Mouse (Mus musculus) ZHBTc4 (cell line): Measurements from ENCODE around the gene R3hdm2.

Experiments
- DNase-seq: peaks from one replicate; pipeline ENCODE4 v3.0.0-alpha.2; 2011; ENCODE audit warnings: low read depth, low spot score

Gene R3hdm2

GRCm38 (mm10) chr10:127491128-127491512 is 111.0 kb downstream of the R3hdm2 start:
- DNase-seq: no peak

- DNase-seq: no peak
These were observed 112.0 kb downstream of the R3hdm2 start for GRCm38 (mm10) chr10:127492118-127492517.

DNA sequence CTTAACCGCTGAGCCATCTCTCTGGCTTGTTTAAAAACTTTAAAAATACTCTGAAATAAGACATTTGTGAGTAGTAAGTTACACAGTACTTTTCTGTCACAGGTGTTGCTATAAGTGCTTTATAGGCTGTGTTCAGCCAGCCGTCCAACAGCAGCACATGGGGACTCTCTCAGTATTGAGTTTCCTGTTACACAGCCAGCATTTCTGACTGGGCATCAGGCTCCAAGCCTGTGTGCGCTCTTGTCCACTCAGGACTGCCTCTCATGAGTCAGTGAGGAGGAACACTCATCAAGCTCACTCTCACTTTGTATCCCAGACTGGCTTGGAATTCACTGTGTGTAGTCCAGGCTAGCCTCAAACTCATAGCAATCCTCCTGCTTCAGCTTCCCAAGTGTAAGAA is 116.0 kb downstream of the R3hdm2 start:
- DNase-seq: no peak

DNA sequence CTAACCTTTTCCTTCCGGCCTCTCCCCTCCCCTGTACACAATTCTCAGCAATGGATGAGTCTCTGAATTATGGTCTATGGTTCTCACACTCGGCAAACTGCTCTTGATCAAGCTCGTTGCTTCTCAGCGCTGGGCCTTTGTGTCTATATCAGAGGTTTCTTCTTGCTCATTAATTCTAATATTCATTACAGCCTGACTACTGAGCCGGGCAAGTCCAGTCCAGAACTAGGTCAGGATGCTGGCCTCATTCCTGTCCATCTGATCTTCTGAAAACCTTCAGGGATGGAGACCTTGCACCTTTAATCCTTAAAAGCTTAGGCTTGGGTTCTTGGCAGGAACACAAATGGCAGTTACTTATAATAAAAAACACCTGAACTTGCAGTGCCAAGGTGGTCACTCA is 119.4 kb downstream of the R3hdm2 start:
- no peak for DNase-seq

- DNase-seq: no peak
These were observed 119.9 kb downstream of the R3hdm2 start for GRCm38 (mm10) chr10:127500042-127500441.

DNA sequence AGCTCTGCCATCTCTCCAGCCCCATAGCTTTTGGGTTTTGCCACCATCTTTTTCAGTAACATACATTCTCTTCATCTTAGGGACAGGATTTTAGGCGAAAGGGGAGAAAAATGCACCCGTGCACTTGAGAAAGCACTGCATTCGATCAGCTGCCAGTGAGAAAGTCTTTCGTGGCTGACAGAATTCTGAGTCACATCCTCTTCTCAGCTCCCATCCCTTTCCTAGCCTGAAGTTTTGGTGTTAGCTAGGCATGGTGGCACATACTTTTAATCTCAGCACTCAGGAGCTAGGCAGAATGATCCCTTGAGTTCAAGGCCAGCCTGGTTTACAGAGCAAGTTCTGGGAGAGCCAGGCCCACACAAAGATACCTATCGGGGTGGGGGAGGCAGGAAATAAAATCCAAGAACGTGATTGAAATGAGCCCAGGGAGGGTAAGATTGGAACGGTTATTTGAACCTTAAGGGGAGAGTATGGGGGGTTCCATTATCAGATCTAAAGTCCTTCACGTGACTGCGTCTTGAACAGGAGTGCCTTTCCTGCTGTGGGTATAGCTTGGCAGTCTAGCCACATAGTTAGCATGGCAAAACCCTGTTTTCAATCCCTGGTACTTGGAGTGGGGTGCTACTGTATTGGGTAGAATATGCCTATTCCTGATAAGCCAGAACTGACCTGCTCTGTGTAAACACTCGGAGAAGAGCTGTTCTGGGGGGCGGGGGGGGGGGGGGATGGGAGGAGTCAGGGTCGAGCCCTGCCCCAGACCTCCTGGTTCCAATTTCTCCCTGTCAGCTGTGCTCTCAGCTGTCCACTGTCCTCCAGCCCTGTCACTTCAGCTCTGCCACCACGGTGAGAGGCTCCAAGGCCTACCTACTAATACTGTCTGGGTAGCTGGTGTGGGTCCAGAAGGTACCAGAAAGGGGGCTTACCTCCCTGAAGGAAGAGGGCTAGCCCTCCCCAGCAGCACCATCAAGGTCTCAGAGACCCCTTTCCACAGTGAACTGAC is 121.1 kb downstream of the R3hdm2 start, which contains the start of gene Stac3:
Gene Stac3, plus strand, starts transcription at position 793 of the 1,000 bp plus-strand sequence.
- no peak for DNase-seq

- peak; percentile 92 for DNase-seq
These were observed 128.1 kb downstream of the R3hdm2 start for GRCm38 (mm10) chr10:127508239-127508638.

- DNase-seq: peak; percentile 98
These were observed 129.1 kb downstream of the R3hdm2 start for GRCm38 (mm10) chr10:127509051-127509836.

- peak; percentile 25 for DNase-seq
These were observed 129.9 kb downstream of the R3hdm2 start for GRCm38 (mm10) chr10:127509837-127510701.

- DNase-seq: peak; percentile 60
These were observed 130.9 kb downstream of the R3hdm2 start for GRCm38 (mm10) chr10:127510895-127511617.

- peak; percentile 70 for DNase-seq
These were observed 131.6 kb downstream of the R3hdm2 start for GRCm38 (mm10) chr10:127511634-127512306.

DNA sequence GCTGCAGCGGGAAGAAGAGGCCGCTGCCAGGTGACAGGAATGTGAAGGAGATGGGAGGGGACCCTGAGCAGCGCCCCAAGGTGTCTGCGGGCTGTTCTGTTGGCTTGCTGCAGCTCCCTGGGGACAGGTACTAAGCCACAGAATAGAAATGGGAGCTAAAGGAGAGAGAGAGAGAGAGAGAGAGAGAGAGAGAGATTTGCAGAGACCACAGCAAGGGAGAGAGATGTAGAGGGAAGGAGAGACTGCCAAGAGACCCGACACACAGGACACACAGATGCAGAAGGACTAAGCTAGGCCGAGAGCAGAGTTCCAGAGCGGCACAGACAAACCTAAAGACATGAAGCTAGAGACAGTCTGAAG is 132.2 kb downstream of the R3hdm2 start:
- no peak for DNase-seq

- DNase-seq: peak; percentile 96
These were observed 132.7 kb downstream of the R3hdm2 start for GRCm38 (mm10) chr10:127512813-127513212.

GRCm38 (mm10) chr10:127513501-127514091 is 133.5 kb downstream of the R3hdm2 start:
- no peak for DNase-seq

DNA sequence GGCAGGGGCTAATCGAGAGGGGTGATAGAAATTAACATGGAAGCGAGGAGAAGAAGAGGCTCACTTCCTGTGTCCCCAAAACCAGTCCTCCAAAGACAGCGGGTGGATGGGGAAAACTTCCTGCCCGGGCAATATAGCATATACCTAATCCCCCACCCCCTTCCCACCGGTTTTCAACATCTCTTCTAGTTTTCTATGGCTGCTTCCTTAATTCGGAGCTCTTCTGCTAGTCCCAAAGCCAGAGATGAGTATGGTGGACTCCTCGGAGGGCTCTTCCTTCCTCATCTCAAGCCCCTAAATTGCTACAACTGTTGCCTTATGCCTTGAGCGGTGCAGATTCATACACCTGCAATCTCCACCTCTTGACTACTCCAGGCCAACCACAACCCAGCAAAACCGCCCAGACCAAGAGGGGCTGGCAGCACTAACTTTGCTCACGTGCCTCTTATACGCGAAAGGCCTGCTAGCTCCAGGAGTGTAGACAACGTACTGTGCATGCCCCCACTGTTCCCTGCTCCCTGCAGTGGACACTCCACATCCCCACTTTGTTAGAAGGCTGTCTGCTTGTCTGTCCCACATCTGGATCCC is 134.1 kb downstream of the R3hdm2 start:
- no peak for DNase-seq

DNA sequence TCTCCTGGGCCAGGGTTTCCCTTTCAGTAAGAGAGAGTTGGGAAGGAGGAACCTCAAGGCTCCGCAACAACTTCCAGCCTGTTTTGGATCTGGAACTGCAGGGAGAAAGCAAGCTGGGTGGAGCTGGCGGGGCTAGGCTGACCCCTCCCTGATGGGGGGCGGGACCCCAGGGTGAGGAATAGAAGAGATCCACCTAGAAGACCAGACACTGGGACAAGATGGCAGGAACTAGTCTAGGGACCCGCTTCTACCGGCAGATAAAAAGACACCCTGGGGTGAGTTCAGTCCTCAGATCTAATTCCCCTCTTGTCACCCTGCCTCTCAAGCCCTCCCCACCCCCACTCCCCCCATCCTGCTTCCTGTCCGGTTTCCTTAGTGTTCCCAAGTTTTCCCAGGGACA is 134.6 kb downstream of the R3hdm2 start, which contains the start of gene Ndufa4l2:
Gene Ndufa4l2, plus strand, starts transcription at position 204 of the 400 bp plus-strand sequence.
- peak; percentile 69 for DNase-seq

DNA sequence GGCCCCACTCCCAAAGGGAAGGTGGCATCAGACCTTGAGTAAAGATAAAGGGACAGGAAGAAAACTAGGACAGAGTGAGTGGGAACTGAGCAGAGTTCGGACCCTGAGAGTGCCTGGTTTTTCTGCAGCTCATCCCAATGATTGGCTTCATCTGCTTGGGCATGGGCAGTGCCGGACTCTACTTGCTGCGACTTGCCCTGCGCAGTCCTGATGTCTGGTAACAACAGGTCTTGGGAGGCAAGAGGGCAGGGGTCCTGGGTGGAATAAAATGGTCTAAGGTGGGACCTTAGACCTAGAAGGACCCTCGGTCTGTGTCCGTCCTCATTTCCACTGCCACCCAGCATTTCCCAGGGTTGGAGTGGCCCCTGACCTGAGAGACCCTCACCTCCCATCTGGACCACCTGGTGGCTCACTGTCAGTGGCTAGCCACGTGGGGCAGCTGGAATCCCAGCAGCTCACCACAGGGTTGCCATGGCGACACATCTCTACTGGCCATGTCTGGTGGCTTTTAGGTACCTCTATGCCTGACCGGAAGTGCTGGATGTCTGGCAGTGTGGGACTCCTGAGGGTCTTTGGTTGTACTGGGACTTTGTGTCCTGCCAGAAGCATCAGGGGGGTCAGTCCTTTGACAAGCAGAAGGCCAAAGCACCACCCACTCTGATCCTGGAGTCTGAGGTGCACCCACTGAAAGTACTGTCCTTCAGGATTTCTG is 135.3 kb downstream of the R3hdm2 start:
- no peak for DNase-seq

GRCm38 (mm10) chr10:127515983-127516459 is 135.9 kb downstream of the R3hdm2 start:
- DNase-seq: no peak
